Mouse (Mus musculus) c-Kit-negative CD71-positive TER-119-positive erythroid progenitor cells, embryonic 14.5 days (primary cell): ENCODE results near the gene AU015836.
"Not testable (repeated sequence)": the region's sequence is repeated elsewhere in the genome, so short reads cannot be mapped to it uniquely, and the experiment has no call there.

Experiments used
- DNase-seq: peaks from one replicate; pipeline ENCODE4 v3.0.0-alpha.2; 2013; ENCODE audit warnings: low read depth, low spot score

AU015836 gene

GRCm38 (mm10) chrX:93968444-93968843, at the start of gene AU015836:
TSS of gene AU015836 (plus strand) at chrX:93968659.
- no peak for DNase-seq

GRCm38 (mm10) chrX:93919017-93919416, 49.4 kb upstream of the AU015836 start:
- DNase-seq: no peak

- no peak for DNase-seq
These were observed 40.1 kb upstream of the AU015836 start for GRCm38 (mm10) chrX:93928379-93928778.

GRCm38 (mm10) chrX:93928794-93929193, 39.7 kb upstream of the AU015836 start:
- DNase-seq: peak; percentile 50

- no peak for DNase-seq
These were observed 36.8 kb upstream of the AU015836 start for GRCm38 (mm10) chrX:93931694-93932093.

- DNase-seq: no peak
These were observed 11.7 kb upstream of the AU015836 start for GRCm38 (mm10) chrX:93956727-93957126.

DNA sequence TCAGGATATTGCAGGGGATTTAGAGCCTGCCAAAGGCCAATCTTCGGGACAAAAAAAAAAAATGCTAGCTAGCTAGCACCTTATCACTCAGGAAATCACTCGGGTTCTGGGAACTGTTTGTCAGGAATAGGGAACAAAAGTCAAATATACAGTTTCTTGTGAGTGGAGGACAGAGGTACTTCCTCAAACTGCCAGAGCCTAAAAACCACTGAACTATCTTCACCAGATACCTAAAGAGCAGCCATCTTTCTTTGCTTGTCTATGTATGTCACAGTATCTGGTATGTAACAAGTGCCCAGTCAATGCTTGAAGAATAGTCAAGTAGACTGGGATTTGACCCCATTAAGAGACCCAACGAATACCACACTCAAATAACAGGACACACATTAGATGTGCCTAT, 10.0 kb upstream of the AU015836 start:
- DNase-seq: no peak

DNA sequence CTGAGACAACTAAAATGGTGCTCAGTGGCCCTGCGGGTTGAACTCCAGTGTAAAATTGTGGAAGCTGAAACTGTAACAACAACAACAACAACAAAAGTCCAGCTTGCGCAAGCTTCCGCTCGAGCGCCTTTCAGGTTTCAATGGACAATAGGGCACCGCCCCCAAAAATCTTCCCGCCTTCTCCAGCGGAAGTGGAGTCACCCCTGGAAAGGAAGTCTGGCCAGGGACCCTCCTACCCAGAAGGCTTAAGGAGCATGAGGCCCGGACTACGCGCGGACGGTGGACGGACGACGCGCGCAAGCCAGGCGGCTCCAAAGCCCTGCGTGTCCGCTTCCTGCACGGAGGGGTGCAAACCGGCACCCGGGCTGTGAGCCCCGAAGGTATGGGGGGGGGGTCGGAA, 11.9 kb downstream of the AU015836 start:
- no peak for DNase-seq

DNA sequence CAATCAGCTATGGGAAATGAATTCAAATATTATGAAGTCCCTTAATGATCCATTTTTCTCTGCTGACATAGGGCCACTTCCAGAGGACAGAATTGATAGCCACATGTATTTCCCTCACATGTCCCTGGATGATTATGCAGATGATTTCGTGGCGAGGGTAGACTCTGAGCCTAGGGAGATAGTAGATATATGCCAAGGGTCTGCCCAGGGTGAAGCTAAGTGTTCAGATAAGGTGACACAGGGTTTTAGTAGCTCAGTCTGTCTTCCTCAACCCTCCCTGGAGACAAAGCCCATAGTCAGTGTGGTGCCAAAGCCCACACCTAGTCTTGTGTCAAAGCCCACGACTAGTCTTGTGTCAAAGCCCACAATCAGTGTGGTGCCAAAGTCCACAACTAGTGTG, 13.7 kb downstream of the AU015836 start:
- DNase-seq: no peak

- not testable (repeated sequence) for DNase-seq
These were observed 16.6 kb downstream of the AU015836 start for GRCm38 (mm10) chrX:93985096-93985495.

GRCm38 (mm10) chrX:94006991-94007390, 38.5 kb downstream of the AU015836 start:
- DNase-seq: no peak

- DNase-seq: peak; percentile 36
These were observed 41.0 kb downstream of the AU015836 start for GRCm38 (mm10) chrX:94009442-94009841.

GRCm38 (mm10) chrX:94011656-94012173, 43.3 kb downstream of the AU015836 start:
- DNase-seq: no peak

DNA sequence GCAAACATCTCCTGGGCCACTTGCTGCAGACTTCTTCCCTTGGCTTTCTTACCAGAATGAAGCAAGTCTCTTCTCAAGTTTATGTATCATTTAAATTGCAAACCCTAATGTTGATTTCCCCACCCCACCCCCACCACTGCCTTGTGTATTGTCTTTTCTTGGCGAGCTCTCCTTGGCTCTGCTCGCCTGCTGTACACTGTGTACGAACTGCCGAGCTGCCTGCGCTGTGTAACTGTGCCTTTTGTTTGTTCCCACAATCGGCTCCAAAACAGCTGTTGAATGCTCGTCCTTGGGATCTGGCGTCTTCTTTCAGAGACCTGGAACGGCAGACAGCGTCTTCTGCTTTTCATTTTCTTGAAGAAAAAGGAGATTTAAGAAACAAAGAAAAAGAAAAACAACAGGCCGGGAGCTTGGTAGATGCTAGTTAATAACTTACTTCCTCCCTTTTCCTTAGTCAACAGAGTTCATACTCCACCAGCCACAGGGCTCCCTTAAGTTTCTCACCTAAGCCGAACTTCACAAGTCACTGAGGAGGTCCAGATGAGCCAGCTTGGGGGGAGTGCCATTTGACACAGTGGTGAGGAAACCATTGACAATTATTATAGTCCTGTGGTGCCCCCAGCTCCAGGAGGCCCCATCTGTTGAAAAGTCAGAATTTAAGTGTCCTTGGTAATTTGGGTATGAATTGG, 44.2 kb downstream of the AU015836 start:
- DNase-seq: no peak

- no peak for DNase-seq
These were observed 48.4 kb downstream of the AU015836 start for GRCm38 (mm10) chrX:94016891-94017290.

- DNase-seq: no peak
These were observed 53.9 kb downstream of the AU015836 start for GRCm38 (mm10) chrX:94022264-94022874.
